Mouse (Mus musculus): ENCODE measurements around the gene Gm49352.
"Not testable (repeated sequence)": the region's sequence is repeated elsewhere in the genome, so short reads cannot be mapped to it uniquely, and the experiment has no call there.

The Gm49352 gene

DNA sequence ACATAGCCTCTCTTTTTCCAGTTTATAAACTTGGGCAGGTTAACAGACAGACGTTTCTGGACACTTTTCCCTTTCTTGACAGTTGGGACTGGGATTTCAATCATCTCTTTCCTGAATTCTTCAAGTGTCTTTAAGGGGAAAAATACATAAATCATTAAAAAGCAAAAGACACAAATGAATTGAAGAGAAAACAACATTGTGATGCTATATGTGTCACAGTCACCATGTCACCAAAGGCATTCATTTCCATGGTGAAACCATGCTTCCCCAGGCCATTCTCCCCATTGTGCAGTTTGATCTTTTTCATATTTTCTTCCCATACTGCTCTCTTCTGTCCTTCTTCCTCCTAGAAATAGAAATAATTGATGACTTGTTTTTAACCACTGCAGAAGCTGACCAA lies at the start of gene Gm49352:
Gm49352 (minus strand) TSS at position 101 of the 400 bp plus-strand sequence.
- DNase-seq (ENCODE audit: low spot score) = not testable (repeated sequence)

DNA sequence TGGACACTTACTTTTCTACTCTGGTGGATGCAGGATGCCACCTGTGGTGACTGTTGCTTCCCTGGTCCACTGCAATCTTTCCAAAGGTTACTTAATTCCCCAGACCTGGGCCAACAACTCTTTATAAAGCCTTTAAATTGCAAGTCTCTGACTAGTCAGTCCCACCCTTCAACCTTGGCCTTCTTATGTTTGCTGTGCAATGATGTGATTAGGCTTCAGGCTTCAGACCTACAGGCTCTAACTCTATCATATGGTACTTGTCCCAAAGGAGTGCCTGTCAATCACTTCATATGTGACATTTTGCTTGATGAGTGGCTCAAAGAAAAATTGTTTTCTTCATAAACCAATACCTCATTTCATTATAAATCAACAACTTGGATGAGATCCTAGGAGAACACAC lies 2.1 kb upstream of the Gm49352 start, which contains the start of gene Cts3:
Cts3 (minus strand) TSS at position 101 of the 400 bp plus-strand sequence.
- DNase-seq (ENCODE audit: low spot score) = no peak

- DNase-seq (ENCODE audit: low spot score) = no peak
Measured at GRCm38 (mm10) chr13:61541631-61542030, 26.3 kb downstream of the Gm49352 start, which contains the start of gene Ctsm. TSS of gene Ctsm (minus strand) at chr13:61541839.

All from urinary bladder, postnatal 25 days (tissue).